Mouse (Mus musculus) kidney, adult 8-10 months (tissue): Measurements from ENCODE around the gene 0610030E20Rik.

Experiments
- DNase-seq, 2 experiments: peaks; one replicate each; pipeline ENCODE4 v3.0.0; 2022

0610030E20Rik gene

DNA sequence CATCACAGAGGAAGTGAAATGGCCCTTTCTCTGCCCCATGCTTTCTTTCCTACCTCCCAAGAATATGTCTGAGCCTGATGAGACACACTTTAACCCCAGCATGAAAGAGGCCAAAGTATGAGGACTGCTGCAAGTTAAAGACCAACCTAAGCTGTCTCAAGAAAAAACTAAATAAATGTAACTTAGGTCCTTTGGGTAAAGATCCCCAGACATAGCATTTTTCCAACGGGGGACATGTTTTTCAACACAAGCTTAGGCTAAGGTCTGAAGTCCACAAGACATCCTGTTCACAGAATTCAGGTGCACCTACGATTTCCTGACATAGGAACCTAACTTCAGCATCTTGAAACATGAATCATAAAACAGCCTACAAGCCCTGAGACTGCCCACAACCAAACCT is 3.1 kb downstream of the 0610030E20Rik start:
- peak in 1 of 2 experiments; percentile 57 for DNase-seq

DNA sequence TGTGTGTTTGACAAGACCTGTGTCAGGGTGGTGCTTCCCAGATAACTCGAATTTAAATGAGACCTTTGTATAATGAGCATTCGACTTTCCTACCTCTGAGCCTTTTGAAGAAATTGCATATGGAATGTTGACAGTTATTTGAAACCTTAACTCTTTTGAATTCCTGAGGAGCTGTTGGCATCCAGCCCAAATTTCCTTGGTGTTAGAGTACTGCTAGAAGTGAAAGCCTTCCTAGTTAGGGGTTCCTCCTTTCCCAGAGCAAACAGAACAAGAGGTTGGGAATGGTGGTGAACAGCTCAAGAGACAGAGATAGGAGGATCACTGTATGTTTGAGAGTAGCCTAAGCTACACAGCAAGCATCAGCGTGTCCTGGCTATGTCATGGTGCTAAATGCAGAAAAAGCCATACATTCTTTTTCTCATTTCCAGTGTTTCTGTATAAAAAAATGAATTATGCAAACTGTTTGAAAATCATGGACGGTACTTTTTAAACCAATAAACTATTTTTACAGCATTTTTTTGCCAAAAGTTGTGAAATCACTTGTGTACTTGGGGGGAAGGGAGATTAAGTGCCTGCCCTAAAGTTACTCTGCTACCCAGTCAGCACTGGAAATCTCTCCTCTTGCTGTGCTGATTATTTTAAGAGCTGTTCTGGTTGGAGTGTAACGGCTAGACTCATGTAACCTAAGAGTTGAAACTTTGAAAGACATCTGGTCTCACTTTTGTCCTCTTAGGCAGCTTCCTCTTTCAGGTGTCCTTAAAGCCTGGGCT is 5.7 kb downstream of the 0610030E20Rik start:
- DNase-seq: no peak

DNA sequence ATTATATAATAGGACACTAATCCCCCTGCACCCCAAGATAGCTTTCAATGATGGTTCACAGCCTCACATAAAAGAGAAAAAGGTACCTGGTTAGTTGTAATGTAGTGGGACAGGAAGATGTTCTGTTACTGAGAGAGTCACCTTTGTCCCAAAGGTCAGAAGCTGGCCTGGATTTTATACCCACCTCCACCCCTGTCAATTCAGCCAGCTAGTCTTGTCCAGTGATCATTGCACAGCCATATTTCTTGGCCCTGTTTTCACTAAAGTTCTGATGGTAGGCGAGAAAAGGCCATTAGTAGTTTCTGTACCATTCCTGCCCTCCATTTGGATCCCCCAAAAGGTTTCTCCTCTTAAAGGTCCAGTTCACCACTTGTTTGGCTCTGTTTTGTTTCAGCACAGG is 6.9 kb downstream of the 0610030E20Rik start:
- DNase-seq: no peak

DNA sequence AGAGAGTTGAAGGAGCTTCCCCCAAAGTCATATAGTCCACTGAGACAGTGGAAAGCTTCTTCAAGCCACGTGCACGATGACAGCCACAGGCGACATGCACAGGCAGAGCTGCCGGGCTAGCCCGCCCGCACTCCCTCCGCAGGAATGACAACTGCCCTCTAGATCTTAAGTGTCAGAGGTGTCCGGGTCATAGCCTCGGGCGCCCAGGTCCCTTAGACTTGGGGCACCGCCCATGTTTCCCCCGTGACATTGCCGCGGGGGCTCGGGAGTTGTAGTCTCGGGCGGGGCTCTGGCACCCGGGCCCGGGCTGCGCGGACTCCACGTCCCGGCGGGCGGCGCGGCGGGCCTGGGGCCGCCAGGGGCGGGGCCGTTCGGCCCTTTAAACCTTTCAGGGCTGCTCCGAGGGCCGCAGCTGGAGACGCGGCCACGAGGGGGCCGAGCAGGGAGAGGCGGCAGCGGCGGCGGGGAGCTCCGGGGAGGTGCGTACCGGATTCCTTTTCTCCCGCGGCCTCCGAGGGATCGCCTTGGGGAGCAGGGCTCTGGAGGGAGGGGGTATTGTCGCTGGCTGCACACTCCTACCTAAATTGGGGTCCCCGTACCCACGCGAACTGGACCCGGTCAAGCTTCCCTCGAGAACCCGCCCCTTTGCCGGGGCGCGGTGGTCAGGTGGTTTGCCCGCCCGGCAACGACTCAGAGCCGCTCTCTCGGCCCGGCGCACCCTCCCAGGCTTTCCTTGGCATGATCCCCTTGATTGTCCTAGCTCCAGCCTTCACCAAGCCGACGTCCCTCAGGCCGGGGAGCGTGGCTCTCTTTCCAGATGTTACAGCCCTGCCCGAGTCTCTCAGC is 8.2 kb downstream of the 0610030E20Rik start, which contains the start of gene Tmem150a:
Gene Tmem150a, plus strand, starts transcription at position 382 of the 846 bp plus-strand sequence.
- DNase-seq: peak; percentile 89 to 90

DNA sequence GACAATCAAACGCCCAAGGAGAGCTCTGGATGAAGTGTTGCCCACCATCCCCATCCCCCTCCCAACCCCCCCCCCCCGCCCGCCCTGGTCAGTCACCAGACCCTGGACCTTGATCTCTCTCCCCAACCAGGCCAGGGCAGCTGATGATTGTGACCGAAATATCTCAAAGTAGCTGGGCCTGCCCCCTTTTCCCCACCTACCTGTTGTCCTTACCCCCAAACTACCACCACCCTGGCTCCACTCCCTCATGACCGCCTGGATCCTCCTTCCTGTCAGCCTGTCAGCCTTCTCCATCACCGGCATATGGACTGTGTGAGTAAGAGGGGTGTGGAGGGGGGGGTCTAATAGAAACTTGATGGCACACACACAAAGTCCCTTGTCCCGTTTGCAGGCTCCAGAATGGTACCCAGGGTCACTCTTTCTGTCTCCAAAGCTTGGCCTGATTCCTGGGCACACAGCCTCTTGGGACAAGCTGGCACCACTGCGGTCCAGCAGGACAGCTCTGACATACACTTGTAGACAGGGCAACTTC is 8.9 kb downstream of the 0610030E20Rik start:
- DNase-seq: peak in 1 of 2 experiments; percentile 63

DNA sequence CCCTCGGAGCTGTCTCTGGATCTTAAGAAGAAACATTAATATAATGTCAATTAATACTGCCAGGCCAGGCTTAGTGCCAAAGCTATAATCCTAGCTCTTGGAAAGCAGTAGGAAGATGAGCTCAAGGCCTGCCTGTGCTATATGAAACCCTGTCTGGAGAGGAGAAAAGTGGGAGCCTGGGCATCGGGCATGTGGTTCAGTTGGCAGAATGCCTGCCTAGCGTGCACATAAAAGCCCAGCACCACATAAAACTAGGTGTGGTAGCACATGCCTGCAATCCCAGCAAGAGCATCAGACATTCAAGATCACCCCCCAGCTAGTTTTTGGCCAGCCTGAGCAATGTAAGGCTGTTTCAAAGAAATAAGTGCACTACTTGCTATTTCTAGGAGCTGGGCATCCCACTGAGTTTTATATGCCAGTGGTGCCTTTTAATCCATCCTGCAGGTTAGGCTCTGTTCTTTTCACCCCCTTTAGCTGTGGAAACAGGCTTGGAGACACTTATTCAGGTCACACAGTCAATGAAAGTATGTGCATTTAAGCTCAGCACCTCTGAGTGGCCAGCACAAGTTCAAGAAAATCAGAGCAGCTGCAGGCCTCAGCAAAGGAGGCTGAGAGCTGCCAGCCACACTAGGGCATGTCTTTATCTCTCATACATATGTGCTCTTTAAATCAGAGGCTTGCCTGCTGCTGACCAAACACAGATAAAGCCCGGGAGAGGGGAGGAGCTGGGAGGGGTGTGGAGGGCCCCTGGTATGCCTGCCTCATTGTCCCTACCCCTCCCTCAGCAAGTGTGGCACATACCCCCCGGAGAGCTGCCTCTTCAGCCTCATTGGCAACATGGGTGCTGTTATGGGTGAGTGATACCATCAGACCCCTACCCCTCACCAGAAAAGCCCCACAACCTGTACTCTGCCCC is 10.3 kb downstream of the 0610030E20Rik start:
- no peak for DNase-seq

DNA sequence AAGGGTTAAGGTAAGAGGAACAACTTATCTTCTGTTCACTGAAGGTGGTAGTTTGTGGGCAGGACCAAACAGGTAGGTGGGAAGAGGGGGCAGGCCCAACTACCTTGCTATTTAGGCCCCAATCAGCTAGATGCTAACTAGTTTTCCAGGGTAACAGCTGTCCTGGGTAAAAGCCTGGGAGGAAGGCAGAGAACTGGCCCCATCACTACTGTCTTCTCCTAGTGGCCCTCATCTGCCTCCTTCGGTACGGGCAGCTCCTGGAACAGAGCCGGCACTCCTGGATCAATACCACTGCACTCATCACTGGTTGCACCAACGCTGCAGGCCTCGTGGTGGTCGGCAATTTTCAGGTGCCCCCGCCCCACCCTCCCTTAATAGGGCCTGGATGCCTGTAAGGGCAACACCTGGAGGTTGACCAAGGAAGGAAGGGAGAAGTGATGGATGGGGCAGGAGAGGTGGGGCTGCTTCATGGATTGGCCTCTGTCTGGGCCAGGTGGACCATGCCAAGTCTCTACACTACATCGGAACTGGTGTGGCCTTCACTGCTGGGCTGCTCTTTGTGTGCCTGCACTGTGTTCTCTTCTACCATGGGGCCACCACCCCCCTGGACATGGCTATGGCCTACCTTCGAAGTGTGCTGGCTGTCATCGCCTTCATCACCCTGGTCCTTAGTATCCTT is 11.1 kb downstream of the 0610030E20Rik start:
- DNase-seq: no peak

DNA sequence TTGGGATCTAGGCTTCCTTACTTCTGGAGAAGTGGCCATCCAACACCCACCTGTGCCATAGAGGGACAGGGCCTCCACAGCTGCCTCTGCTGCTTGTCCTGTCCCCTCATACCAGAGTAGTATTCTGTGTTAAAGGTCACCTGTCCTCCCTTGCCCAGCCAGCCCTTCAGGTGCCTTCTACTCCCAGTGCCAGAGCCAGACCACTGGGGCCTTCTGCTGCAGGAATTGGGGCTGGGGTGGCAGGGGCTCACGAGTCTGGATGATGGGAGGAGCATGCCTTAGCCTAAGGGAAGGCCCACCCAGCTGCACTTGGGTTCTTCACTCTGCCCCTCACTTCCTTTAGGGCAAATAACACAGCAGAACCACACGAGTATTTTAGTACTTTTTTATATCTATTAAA is 12.2 kb downstream of the 0610030E20Rik start:
- no peak for DNase-seq

DNA sequence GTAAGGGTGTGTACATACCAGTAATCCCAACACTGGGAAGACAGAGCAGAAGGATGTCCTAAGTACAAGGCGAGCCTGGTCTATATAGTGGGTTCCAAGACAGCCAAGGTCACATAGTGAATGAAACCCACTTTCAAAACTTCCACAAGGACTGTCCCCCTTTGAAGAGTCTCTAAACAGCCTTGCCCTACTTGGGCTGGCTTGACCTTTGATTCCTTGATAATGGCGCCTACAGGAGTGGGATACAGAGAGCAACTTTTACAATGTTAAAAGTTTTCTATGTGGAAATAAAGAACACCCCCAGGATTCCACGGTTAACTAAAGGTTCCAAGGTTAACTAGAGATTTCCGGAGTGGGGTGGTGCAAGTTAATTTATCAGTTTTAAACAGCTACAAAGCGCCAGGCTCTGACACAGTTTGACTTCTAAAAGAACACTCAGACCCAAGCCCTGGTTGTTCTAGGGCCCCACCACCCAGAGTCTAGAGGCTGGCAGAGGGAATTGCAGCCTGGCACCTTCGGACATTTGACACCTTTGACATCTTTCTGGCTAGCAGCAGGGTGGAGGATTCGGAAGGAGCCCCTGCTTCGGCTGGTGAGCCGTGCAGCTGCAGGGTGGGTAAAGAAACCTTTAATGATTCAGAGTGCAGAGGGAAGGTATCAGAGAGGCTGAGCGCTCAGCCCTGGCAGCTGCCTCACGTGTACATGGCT is 12.9 kb downstream of the 0610030E20Rik start:
- peak; percentile 67 to 77 for DNase-seq

DNA sequence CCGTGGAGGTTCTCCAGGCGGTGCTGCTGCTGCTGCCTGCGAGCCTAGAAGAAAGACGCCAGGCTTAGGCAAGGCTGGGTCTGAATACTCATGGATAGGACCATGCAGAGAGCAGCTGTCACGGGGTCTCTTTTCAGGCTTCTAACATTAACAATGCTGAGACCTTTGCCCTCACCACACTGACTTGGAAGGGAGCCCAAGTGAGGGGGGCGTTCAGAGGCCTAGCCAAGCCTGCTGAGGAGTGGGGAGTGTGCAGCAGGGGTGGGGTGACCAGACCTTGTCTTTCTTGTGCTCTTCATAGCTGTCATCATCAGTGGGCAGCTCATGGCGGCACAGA is 13.4 kb downstream of the 0610030E20Rik start:
- peak; percentile 78 to 79 for DNase-seq

DNA sequence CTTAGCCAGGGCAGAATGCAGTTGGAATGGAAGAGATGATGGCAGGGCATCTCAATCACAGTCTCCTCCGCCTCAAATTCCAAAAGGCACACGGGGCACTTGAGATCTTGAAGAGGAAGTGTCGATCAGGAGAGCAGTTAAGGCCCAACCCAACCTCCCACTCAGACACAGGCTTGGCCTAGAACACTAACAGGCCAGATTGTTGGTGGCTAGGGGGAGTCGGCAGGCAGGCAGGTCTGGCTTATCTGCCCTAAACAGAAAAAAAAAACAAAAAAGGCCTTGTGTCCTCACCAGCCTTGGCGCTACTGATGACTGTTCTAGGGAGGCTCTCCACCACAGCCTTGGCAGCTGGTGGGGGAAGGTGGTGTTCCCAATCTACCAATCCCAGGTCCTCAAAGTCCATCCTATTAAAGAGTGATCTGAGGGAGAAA is 14.0 kb downstream of the 0610030E20Rik start:
- no peak for DNase-seq

DNA sequence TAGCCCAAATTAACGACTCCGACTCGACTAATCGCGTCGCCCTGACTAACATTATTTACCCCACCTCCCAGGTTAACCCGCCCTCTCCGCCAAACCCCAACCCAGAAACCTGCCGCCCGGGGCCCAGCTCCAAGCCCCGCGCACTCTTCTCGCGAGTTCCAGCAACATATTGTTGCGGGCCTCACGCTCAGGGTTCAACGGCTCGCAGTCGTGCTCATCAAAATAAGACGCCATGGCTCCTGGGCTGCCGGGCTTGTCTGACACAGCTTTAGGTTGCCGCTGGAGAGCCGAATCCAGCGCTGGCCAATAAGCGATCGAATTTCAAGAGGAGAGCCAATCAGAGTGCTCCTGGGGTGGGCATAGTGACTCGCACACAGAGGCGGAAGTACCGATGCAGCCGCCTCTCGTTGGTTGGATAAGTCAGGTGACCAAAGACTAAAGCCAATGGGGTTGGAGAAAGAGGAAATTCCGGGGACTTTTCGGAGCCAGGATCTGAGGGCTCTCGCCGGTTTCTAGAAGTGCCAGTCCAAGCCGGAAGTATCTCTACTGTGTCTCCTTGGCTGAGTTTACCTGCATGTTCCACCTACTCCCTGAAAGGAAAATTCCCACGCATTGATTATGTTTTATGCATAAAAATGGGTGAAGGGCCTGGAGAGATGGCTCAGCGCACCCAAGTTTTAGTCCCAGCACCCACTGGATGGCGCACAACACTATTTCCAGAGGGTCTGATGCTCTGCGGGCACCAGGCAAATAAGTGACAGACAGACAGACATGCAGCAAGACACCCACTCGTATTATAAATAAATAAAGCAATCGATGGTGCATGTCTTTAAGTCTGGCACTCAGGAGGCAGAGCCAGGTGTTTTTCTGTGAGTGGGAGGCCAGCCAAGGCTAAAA is 15.3 kb downstream of the 0610030E20Rik start:
- peak; percentile 97 to 98 for DNase-seq

DNA sequence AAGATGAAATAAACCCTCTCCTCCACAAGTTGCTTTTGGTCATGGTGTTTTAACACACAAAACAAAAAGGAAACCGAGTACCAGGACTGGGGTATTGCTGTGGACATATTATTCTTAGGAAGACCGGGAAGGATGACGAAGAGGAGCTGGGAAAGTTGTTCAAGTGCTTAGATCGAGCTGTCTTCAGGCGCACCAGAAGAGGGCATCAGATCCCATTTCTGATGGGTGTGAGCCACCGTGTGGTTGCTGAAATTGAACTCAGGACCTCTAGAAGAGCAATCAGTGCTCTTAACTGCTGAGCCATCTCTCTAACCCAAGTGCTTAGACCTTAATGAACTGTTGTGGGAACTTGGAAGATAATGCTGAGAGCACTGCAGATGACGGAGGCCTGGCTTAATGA is 16.9 kb downstream of the 0610030E20Rik start:
- no peak for DNase-seq

DNA sequence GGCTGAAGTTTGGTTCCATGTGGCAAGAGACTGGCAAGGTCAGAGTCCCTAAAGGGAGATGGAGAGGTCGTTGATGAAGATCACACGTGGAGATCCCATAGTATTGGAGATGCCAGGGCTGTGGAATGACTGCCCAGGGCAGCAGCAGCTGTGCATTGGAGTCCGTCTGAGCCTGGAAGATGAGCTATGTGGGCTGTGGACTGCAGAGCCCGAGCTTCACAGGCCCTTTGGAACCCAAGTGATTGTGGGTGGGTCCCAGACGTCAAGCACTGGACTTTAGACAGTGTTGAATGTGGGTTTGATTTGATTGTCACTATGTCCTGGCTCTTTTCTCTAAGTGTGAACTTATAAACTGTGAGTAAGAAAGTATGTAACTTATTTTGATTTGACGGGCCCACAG is 17.9 kb downstream of the 0610030E20Rik start:
- DNase-seq: no peak

DNA sequence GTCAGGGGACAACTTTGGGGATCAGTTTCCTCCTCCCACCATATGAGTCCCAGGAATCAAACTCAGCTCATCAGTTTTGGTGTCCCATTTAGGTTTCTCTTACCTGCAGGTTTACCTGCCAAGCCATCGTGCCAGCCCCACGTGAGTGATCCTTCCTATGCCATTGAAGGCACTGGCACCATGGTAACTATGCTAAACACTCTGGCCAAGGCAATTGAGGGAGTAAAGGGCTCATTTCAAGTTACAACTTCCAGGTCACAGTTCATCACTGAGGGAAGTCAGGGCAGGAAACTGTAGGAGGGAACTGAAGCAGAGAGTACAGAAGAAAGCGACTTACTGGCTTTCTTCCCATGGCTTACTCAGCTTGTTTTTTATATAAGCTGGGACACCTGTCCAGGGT is 19.2 kb downstream of the 0610030E20Rik start:
- no peak for DNase-seq

DNA sequence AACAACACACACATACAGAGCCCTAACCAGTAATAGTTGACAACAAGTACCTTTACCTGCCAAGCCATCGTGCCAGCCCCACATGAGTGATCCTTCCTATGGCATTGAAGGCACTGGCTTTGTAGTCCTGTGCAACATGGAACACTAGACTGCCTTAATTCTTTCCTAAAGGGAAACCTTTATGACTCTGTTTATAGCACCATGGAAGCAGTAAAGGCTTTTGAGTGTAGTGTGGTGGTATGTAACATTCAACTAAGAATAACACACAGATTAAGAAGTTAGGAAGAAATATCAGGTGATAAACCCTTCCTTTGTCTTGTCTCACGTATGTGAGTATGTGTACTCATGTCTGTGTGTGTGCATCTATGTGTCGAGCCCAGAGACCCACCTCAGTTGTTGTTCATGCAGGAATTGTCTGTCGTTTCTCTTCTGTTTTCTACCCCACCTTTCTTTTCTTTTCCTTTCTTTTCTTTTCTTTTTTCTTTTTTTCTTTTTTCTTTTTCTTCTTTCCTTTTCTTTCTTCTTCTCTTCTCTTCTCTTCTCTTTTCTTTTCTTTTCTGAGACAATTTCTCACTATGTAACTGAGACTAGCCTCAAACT is 19.8 kb downstream of the 0610030E20Rik start, which contains the start of gene Rnf181:
Gene Rnf181, minus strand, starts transcription at position 113 of the 600 bp plus-strand sequence.
- DNase-seq: no peak

DNA sequence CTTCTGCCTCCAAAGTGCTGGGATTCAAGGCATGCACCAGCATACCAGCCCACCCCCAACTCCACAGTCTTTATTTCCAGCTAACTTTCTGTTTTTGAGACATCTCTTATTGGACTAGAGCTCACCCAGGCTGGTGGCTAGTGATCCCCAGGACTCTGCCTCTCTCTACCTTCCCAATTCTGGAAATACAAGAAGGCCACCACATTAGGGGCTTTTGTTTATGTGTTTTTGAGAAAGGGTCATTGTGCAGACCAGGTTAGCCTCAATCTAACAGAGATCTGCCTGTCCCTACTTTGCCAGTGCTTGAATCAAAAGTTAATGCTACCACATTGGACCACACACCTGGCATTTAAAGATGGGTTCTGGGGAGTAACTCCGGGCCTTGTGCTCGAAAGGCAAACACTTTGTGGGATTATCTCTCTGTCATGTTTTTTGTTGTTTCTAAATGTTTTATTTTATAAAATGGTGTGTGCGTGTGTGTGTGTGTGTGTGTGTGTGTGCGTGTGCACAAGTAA is 20.4 kb downstream of the 0610030E20Rik start:
- no peak for DNase-seq

DNA sequence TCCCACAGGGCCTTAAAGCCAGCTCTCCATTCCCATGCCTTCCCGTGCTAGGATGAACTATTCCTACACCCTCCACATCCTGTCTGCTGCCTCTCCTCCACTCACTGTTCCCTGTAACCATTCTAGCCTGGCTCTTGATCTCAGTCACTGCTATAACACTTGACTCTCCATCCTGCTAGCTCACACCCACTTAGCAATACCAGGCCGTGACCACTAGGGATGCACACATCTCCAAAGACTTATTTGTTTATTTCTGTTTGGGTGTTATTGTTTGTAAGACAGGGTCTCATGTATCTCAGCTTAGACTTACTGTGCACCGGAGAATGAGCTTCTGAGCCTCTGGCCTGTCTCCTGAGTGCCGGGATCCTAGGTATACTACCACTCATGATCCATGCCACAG is 22.4 kb downstream of the 0610030E20Rik start:
- no peak for DNase-seq

DNA sequence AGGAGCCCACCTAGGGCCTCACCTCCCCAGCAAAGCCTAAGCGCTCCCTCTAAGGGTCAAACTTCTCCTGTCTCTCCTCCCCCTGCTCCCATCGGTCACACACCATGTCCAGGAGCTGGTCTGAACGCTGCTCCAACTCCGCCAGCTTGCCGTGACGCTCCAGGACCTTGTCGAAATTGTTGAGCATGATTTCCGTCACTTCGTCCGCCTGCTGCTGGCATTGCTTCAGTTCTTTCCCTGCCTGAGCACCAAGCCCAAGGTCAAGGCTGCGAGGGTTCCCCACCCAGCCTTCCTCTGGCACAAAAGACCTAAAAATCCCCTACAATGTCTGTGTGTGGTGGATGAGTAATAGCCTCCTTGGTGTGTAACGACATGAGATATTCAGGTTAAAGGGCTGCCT is 23.0 kb downstream of the 0610030E20Rik start:
- DNase-seq: no peak

DNA sequence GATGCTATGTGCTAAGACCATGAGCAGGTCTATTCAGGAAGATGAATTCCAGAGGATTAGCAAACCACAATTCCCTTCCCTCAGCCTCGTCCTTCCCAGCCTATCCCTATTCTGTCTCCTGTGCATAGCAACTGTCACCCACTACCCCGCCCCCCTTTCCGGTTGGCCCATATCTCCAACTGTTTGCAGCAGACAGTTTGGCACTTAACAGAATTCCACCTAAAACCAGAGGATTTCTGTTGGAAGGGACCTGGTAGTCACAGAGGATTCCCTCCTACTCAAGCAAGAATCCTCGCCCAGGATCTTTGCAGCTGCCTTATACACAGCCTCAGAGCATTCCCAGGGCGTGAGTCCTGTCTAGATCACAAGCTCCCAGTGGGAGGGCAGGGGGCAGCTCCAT is 24.0 kb downstream of the 0610030E20Rik start:
- no peak for DNase-seq
